Mouse (Mus musculus): ENCODE data around the gene V1ra8.
"Not testable (repeated sequence)": the region's sequence is repeated elsewhere in the genome, so short reads cannot be mapped to it uniquely, and the experiment has no call there.

The V1ra8 gene

GRCm38 (mm10) chr6:90202493-90202892 lies at the start of gene V1ra8:
Gene V1ra8, plus strand, starts transcription at chr6:90202793.
- not testable (repeated sequence) for DNase-seq

GRCm38 (mm10) chr6:90160139-90160538 lies 42.5 kb upstream of the V1ra8 start:
- no peak for DNase-seq

- no peak for DNase-seq
Measured at GRCm38 (mm10) chr6:90174508-90174907, 28.1 kb upstream of the V1ra8 start, which contains the start of gene Vmn1r52. Gene Vmn1r52, plus strand, starts transcription at chr6:90174808.

- DNase-seq, result no peak
Measured at GRCm38 (mm10) chr6:90224338-90224737, 21.7 kb downstream of the V1ra8 start, which contains the start of gene Vmn1r53. Gene Vmn1r53, minus strand, starts transcription at chr6:90224438.

GRCm38 (mm10) chr6:90232114-90232513 lies 29.5 kb downstream of the V1ra8 start:
- not testable (repeated sequence) for DNase-seq

- DNase-seq, result no peak
Measured at GRCm38 (mm10) chr6:90232681-90233080, 30.1 kb downstream of the V1ra8 start.

GRCm38 (mm10) chr6:90244019-90244418 lies 41.4 kb downstream of the V1ra8 start:
- DNase-seq, result no peak

- no peak for DNase-seq
Measured at GRCm38 (mm10) chr6:90246000-90246399, 43.4 kb downstream of the V1ra8 start, which contains the start of gene Vmn1r54. Gene Vmn1r54, plus strand, starts transcription at chr6:90246300.

Data from kidney, adult 11 months (tissue).